Mouse (Mus musculus): ENCODE measurements around the gene Ell.
"Not testable (repeated sequence)": the region's sequence is repeated elsewhere in the genome, so short reads cannot be mapped to it uniquely, and the experiment has no call there.

Ell gene

GRCm38 (mm10) chr8:70506328-70507026 is 32.8 kb upstream of the Ell start, which contains the start of gene Rex1bd:
Gene Rex1bd (minus strand): TSS chr8:70506752.
- peak; percentile 94 to 97 for DNase-seq (ENCODE audit: low spot score in 2 of 2)

- no peak for DNase-seq (ENCODE audit: low spot score in 2 of 2)
These were observed 32.2 kb upstream of the Ell start for GRCm38 (mm10) chr8:70507027-70507393.

GRCm38 (mm10) chr8:70509281-70509952 is 29.8 kb upstream of the Ell start:
- no peak for DNase-seq (ENCODE audit: low spot score in 2 of 2)

GRCm38 (mm10) chr8:70510228-70510915 is 28.9 kb upstream of the Ell start, which contains the start of gene Uba52:
Gene Uba52 (minus strand): TSS chr8:70510801.
- peak; percentile 98 for DNase-seq (ENCODE audit: low spot score in 2 of 2)

- not testable (repeated sequence) for DNase-seq (ENCODE audit: low spot score in 2 of 2)
These were observed 28.1 kb upstream of the Ell start for GRCm38 (mm10) chr8:70511174-70511573.

- no peak for DNase-seq (ENCODE audit: low spot score in 2 of 2)
These were observed 27.5 kb upstream of the Ell start for GRCm38 (mm10) chr8:70511770-70512169.

- no peak for DNase-seq (ENCODE audit: low spot score in 2 of 2)
These were observed 26.9 kb upstream of the Ell start for GRCm38 (mm10) chr8:70512253-70512903.

- DNase-seq (ENCODE audit: low spot score in 2 of 2) = peak; percentile 76
These were observed 25.8 kb upstream of the Ell start for GRCm38 (mm10) chr8:70513441-70513840.

- no peak for DNase-seq (ENCODE audit: low spot score in 2 of 2)
These were observed 21.2 kb upstream of the Ell start for GRCm38 (mm10) chr8:70517940-70518643.

- DNase-seq (ENCODE audit: low spot score in 2 of 2) = no peak
These were observed 20.2 kb upstream of the Ell start for GRCm38 (mm10) chr8:70519043-70519442.

- no peak for DNase-seq (ENCODE audit: low spot score in 2 of 2)
These were observed 19.7 kb upstream of the Ell start for GRCm38 (mm10) chr8:70519606-70520005.

GRCm38 (mm10) chr8:70522592-70523403 is 16.5 kb upstream of the Ell start:
- peak; percentile 95 to 96 for DNase-seq (ENCODE audit: low spot score in 2 of 2)

- no peak for DNase-seq (ENCODE audit: low spot score in 2 of 2)
These were observed 12.1 kb upstream of the Ell start for GRCm38 (mm10) chr8:70527111-70527511.

GRCm38 (mm10) chr8:70527512-70528181 is 11.6 kb upstream of the Ell start, which contains the start of the genes Fkbp8 and Kxd1:
Gene Fkbp8 (plus strand): TSS chr8:70527724.
Gene Kxd1 (minus strand): TSS chr8:70527956.
- DNase-seq (ENCODE audit: low spot score in 2 of 2) = peak; percentile 99 to 100

- no peak for DNase-seq (ENCODE audit: low spot score in 2 of 2)
These were observed 11.0 kb upstream of the Ell start for GRCm38 (mm10) chr8:70528182-70528797.

GRCm38 (mm10) chr8:70529299-70529698 is 10.0 kb upstream of the Ell start:
- DNase-seq (ENCODE audit: low spot score in 2 of 2) = no peak

- no peak for DNase-seq (ENCODE audit: low spot score in 2 of 2)
These were observed 9.5 kb upstream of the Ell start for GRCm38 (mm10) chr8:70529741-70530161.

- DNase-seq (ENCODE audit: low spot score in 2 of 2) = no peak
These were observed 8.9 kb upstream of the Ell start for GRCm38 (mm10) chr8:70530314-70530713.

GRCm38 (mm10) chr8:70534281-70534680 is 5.0 kb upstream of the Ell start:
- peak; percentile 35 to 51 for DNase-seq (ENCODE audit: low spot score in 2 of 2)
